Mouse (Mus musculus): Measurements from ENCODE around the gene Atf7ip2. TPM values are rescaled to one million over a fixed set of nuclear protein-coding genes. Genes with fewer than 3 reads are reported as not detected.
A peak's percentile ranks its signal among the peaks of the same experiment; 100 is the strongest.

The Atf7ip2 gene
- total and polyA plus RNA-seq, 2 experiments from 2014 or later, result 0.29 TPM; not detected in 1

DNA sequence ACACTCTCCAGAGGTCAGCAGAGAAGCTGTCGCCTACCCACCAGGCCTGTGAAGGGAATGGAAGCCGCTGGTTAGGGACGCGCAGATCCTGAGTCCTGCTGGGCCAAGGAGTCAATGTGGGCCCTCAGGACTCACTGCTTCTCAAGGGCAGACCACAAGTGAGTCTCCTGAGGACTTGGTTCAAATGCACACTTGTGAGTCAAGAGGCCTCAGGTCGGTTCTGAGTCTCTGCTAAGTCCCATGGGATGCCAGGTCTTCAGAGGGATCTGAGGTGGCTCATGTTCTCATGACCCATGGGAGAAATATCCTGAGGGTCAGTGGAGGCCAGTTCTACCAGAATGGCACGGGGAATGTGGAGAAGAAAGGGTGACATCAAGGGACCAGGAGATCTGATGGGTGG lies 95.6 kb downstream of the Atf7ip2 start:
- no peak for TF ChIP-seq CTCF (IDR thresholded peaks at IDR 0.05; ENCODE audit: low read depth)
- ATAC-seq, result no peak

GRCm38 (mm10) chr16:10297696-10298644 lies 105.5 kb downstream of the Atf7ip2 start:
- Histone ChIP-seq H3K4me3 (ENCODE audit: low read length) (no peak overlapping the region), H3K4me1 (ENCODE audit: insufficient read depth, low read length) (no peaks in the 10 kb centered on the region), H3K27ac (peak overlapping the region; percentile 20; the same call in 1 of the 2 replicates), H3K27me3 (ENCODE audit: insufficient read depth, low read length) (no peaks in the 10 kb centered on the region), H3K36me3 (ENCODE audit: insufficient read depth, low read length) (no peaks in the 10 kb centered on the region), H3K9ac (replicated peaks; ENCODE audit: low read length) (no peak overlapping the region), H3K9me3 (ENCODE audit: low read length) (no peaks in the 10 kb centered on the region), H3K4me2 (ENCODE audit: low read depth, low read length) (no peak overlapping the region)
- ATAC-seq (peak; percentile 84), DNase-seq (ENCODE audit: low spot score) (peak; percentile 36)
- 57% methylated on average over 10 of the region's 10 CpGs for WGBS
- TF ChIP-seq CTCF (IDR thresholded peaks at IDR 0.05; ENCODE audit: low read depth), result no peak

More for the DNA sequence above, 95.6 kb downstream of the Atf7ip2 start:
- no peak overlapping the region for H3K27ac ChIP-seq
- no peak overlapping the region for H3K4me3 ChIP-seq (ENCODE audit: low read length)
- no peaks in the 10 kb centered on the region for H3K27me3 ChIP-seq (ENCODE audit: insufficient read depth, low read length)
- H3K36me3 ChIP-seq (ENCODE audit: insufficient read depth, low read length), result no peaks in the 10 kb centered on the region
- no peak overlapping the region for H3K4me2 ChIP-seq (ENCODE audit: low read depth, low read length)
- H3K9me3 ChIP-seq (ENCODE audit: low read length), result no peaks in the 10 kb centered on the region
- no peak overlapping the region for H3K9ac ChIP-seq (replicated peaks; ENCODE audit: low read length)
- no peak for DNase-seq (ENCODE audit: low spot score)
- H3K4me1 ChIP-seq (ENCODE audit: insufficient read depth, low read length), result no peaks in the 10 kb centered on the region
- WGBS, result 87% methylated on average over 6 of the region's 6 CpGs

DNA sequence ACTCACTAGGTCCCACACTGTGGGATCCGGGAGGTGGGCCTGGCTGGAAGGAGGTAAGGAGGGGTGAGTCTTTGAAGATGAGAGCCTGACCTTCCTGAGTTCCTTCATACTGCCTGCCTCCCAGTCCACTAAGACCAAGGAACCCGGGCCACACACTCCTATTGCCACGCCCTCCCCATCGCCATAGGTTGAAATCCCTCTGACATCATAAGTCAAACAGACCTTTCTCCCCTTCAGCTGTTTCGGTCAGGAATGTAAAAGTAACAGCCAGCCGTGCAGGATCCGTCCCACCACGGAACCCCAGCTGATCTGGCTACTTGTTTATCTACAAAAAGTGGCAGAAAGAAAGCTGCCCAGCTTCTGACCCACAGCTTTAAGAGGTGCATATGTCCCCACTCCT lies 107.1 kb downstream of the Atf7ip2 start:
- Histone ChIP-seq H3K27me3 (ENCODE audit: insufficient read depth, low read length) (no peaks in the 10 kb centered on the region), H3K4me2 (ENCODE audit: low read depth, low read length) (no peak overlapping the region)

GRCm38 (mm10) chr16:10300231-10301186 lies 108.0 kb downstream of the Atf7ip2 start:
- H3K9me3 ChIP-seq (ENCODE audit: low read length), result no peaks in the 10 kb centered on the region
- no peaks in the 10 kb centered on the region for H3K4me1 ChIP-seq (ENCODE audit: insufficient read depth, low read length)
- no peaks in the 10 kb centered on the region for H3K27me3 ChIP-seq (ENCODE audit: insufficient read depth, low read length)
- no peak for DNase-seq (ENCODE audit: low spot score)
- H3K36me3 ChIP-seq (ENCODE audit: insufficient read depth, low read length), result no peaks in the 10 kb centered on the region
- 70% methylated on average over 3 of the region's 3 CpGs for WGBS
- no peak overlapping the region for H3K4me3 ChIP-seq (ENCODE audit: low read length)
- H3K27ac ChIP-seq, result no peak overlapping the region
- TF ChIP-seq CTCF (IDR thresholded peaks at IDR 0.05; ENCODE audit: low read depth), result no peak
- no peak overlapping the region for H3K9ac ChIP-seq (replicated peaks; ENCODE audit: low read length)
- no peak for ATAC-seq
- no peak overlapping the region for H3K4me2 ChIP-seq (ENCODE audit: low read depth, low read length)

More for the DNA sequence above, 107.1 kb downstream of the Atf7ip2 start:
- no peaks in the 10 kb centered on the region for H3K4me1 ChIP-seq (ENCODE audit: insufficient read depth, low read length)
- H3K9me3 ChIP-seq (ENCODE audit: low read length), result no peaks in the 10 kb centered on the region
- no peaks in the 10 kb centered on the region for H3K36me3 ChIP-seq (ENCODE audit: insufficient read depth, low read length)
- no peak for TF ChIP-seq CTCF (IDR thresholded peaks at IDR 0.05; ENCODE audit: low read depth)
- ATAC-seq, result no peak
- no peak overlapping the region for H3K4me3 ChIP-seq (ENCODE audit: low read length)
- no peak overlapping the region for H3K27ac ChIP-seq
- no peak overlapping the region for H3K9ac ChIP-seq (replicated peaks; ENCODE audit: low read length)
- no peak for DNase-seq (ENCODE audit: low spot score)
- 43% methylated on average over 8 of the region's 8 CpGs for WGBS

Small RNA genes lying within 50 kb of the gene (microRNA-seq; reads per million reads assigned to microRNA genes)
- gene Gm22932, result 0 reads per million in 2 experiments

Other genes starting within 250 kb of the Atf7ip2 start
- 17.4 and 21.5 TPM in 2 replicates for gene Grin2a, start 197.2 kb upstream of the Atf7ip2 start, total RNA-seq (2014; rRNA removed)
- 5.5 and 6.8 TPM in 2 replicates for gene Grin2a, start 197.2 kb upstream of the Atf7ip2 start, polyA plus RNA-seq (2015; fragmentation: Nextera tagmentation; extraction: Ambion mirVana)
- gene Rpl39l, start 22.5 kb upstream of the Atf7ip2 start, total RNA-seq (2014; rRNA removed), result not detected in 2 replicates
- gene Rpl39l, start 22.5 kb upstream of the Atf7ip2 start, polyA plus RNA-seq (2015; fragmentation: Nextera tagmentation; extraction: Ambion mirVana), result 0.37 TPM in 1 of 2 replicates, not detected in the other
- 25.3 and 26.6 TPM in 2 replicates for gene Emp2, start 121.3 kb downstream of the Atf7ip2 start, total RNA-seq (2014; rRNA removed)
- 30.7 and 32.0 TPM in 2 replicates for gene Emp2, start 121.3 kb downstream of the Atf7ip2 start, polyA plus RNA-seq (2015; fragmentation: Nextera tagmentation; extraction: Ambion mirVana)
- gene Tekt5, start 202.8 kb downstream of the Atf7ip2 start, total RNA-seq (2014; rRNA removed), result 8.6 and 10.2 TPM in 2 replicates
- gene Tekt5, start 202.8 kb downstream of the Atf7ip2 start, polyA plus RNA-seq (2015; fragmentation: Nextera tagmentation; extraction: Ambion mirVana), result 24.7 and 28.2 TPM in 2 replicates
- 29.0 and 41.7 TPM in 2 replicates for gene Nubp1, start 219.2 kb downstream of the Atf7ip2 start, total RNA-seq (2014; rRNA removed)
- gene Nubp1, start 219.2 kb downstream of the Atf7ip2 start, polyA plus RNA-seq (2015; fragmentation: Nextera tagmentation; extraction: Ambion mirVana), result 32.4 and 32.9 TPM in 2 replicates

All from hindbrain, postnatal 0 days (tissue).